Mouse (Mus musculus) stomach, embryonic 16.5 days (tissue): Measurements from ENCODE around the gene Ninl. TPM values are rescaled to one million over a fixed set of nuclear protein-coding genes. Genes with fewer than 3 reads are reported as not detected.

Source experiments
- ATAC-seq: fragments of 200-750 bp; cut with Nextera tagmentation; 2 replicates; pipeline ENCODE4 v1.8.0; 2017; ENCODE audit warnings: moderate number of reproducible peaks, moderate TSS enrichment; ENCODE audit not compliant: insufficient read depth, low FRiP score
- H3K27ac ChIP-seq: fragments of 300-500 bp; sonication (generic); 2 replicates; pipeline ENCODE4 v1.5.1; 2014; ENCODE audit warnings: low read length
- H3K27me3 ChIP-seq: fragments of 300-500 bp; sonication (generic); 2 replicates; pipeline ENCODE4 v1.6.1; 2014; ENCODE audit warnings: low read length, control low read depth, mixed read lengths; ENCODE audit not compliant: control insufficient read depth, insufficient read depth
- H3K36me3 ChIP-seq: fragments of 300-500 bp; sonication (generic); 2 replicates; pipeline ENCODE4 v1.6.1; 2014; ENCODE audit warnings: low read length; ENCODE audit not compliant: control insufficient read depth, insufficient read depth
- H3K4me1 ChIP-seq: fragments of 300-500 bp; sonication (generic); 2 replicates; pipeline ENCODE4 v1.6.1; 2014; ENCODE audit warnings: low read length, control low read depth, mixed read lengths; ENCODE audit not compliant: control insufficient read depth, insufficient read depth
- H3K4me2 ChIP-seq: fragments of 300-500 bp; sonication (generic); 2 replicates; pipeline ENCODE4 v1.6.1; 2014; ENCODE audit warnings: low read depth, low read length, mixed read lengths
- H3K4me3 ChIP-seq: fragments of 300-500 bp; sonication (generic); replicated peaks from 2 replicates; pipeline ENCODE4 v1.5.1; 2014; ENCODE audit warnings: mild to moderate bottlenecking, low read length
- H3K9ac ChIP-seq: fragments of 300-500 bp; sonication (generic); 2 replicates; pipeline ENCODE4 v1.6.1; 2014; ENCODE audit warnings: low read length
- H3K9me3 ChIP-seq: fragments of 300-500 bp; sonication (generic); replicated peaks from 2 replicates; pipeline ENCODE4 v1.6.1; 2016; ENCODE audit warnings: low read length, control low read depth; ENCODE audit not compliant: control insufficient read depth
- WGBS: fragments of 180-500 bp; shearing (Covaris S2); extraction: QIAGEN DNeasy Blood & Tissue Kit; methylation state at CpG from one replicate; pipeline ENCODE4 v1.1.7; 2014; 5-methylcytosine and 5-hydroxymethylcytosine counted together
- polyA plus RNA-seq: library from polyadenylated mRNA; unstranded; fragments of >200 nt; fragmentation: Nextera tagmentation; extraction: Ambion mirVana; gene quantifications from 2 replicates; pipeline ENCODE4 v1.2.1, GENCODE M21; 2015

The Ninl gene
- polyA plus RNA-seq, 1 experiment from 2014 or later: 6.2 TPM

- H3K9ac ChIP-seq: no peak overlapping the region
- no peaks in the 10 kb centered on the region for H3K4me1 ChIP-seq
- no peaks in the 10 kb centered on the region for H3K9me3 ChIP-seq
- no peak overlapping the region for H3K4me3 ChIP-seq
- no peak overlapping the region for H3K4me2 ChIP-seq
- H3K27ac ChIP-seq: no peak overlapping the region
- H3K27me3 ChIP-seq: no peaks in the 10 kb centered on the region
- H3K36me3 ChIP-seq: no peaks in the 10 kb centered on the region
- ATAC-seq: no peak
Measured at GRCm38 (mm10) chr2:150982051-150982450, 57.1 kb downstream of the Ninl start.

- Histone ChIP-seq H3K36me3 (no peaks in the 10 kb centered on the region), H3K9me3 (no peaks in the 10 kb centered on the region), H3K9ac (no peak overlapping the region), H3K4me3 (no peak overlapping the region), H3K4me1 (no peaks in the 10 kb centered on the region), H3K27me3 (no peaks in the 10 kb centered on the region), H3K4me2 (no peak overlapping the region), H3K27ac (no peak overlapping the region)
- WGBS: 62% methylated on average over 7 of the region's 7 CpGs
- ATAC-seq: no peak
Measured at GRCm38 (mm10) chr2:150981524-150981923, 57.7 kb downstream of the Ninl start.

- Histone ChIP-seq H3K4me1 (no peaks in the 10 kb centered on the region), H3K9ac (no peak overlapping the region), H3K36me3 (no peaks in the 10 kb centered on the region), H3K27ac (no peak overlapping the region), H3K27me3 (no peaks in the 10 kb centered on the region), H3K4me3 (no peak overlapping the region), H3K9me3 (no peaks in the 10 kb centered on the region), H3K4me2 (no peak overlapping the region)
- ATAC-seq: no peak
- WGBS: 88% methylated on average over 14 of the region's 14 CpGs
Measured at GRCm38 (mm10) chr2:150979861-150980620, 59.1 kb downstream of the Ninl start.

- Histone ChIP-seq H3K4me1 (no peaks in the 10 kb centered on the region), H3K9ac (no peak overlapping the region), H3K9me3 (no peaks in the 10 kb centered on the region), H3K27me3 (no peaks in the 10 kb centered on the region), H3K4me3 (no peak overlapping the region), H3K4me2 (no peak overlapping the region), H3K27ac (no peak overlapping the region), H3K36me3 (no peaks in the 10 kb centered on the region)
- no peak for ATAC-seq
- 85% methylated on average over 3 of the region's 3 CpGs for WGBS
Measured at GRCm38 (mm10) chr2:150978791-150979190, 60.4 kb downstream of the Ninl start.

- WGBS: 87% methylated on average over 6 of the region's 6 CpGs
- H3K9ac ChIP-seq: no peak overlapping the region
- H3K9me3 ChIP-seq: no peaks in the 10 kb centered on the region
- H3K4me1 ChIP-seq: no peaks in the 10 kb centered on the region
- H3K4me2 ChIP-seq: no peak overlapping the region
- H3K27ac ChIP-seq: no peak overlapping the region
- peaks cover 4% of the 10 kb centered on the region; the same call in 1 of the 2 replicates for H3K36me3 ChIP-seq
- H3K4me3 ChIP-seq: no peak overlapping the region
- no peak for ATAC-seq
- no peaks in the 10 kb centered on the region for H3K27me3 ChIP-seq
Measured at GRCm38 (mm10) chr2:150977676-150978075, 61.5 kb downstream of the Ninl start.

GRCm38 (mm10) chr2:150976871-150977270 lies 62.3 kb downstream of the Ninl start:
- Histone ChIP-seq H3K36me3 (peaks cover 4% of the 10 kb centered on the region; the same call in 1 of the 2 replicates), H3K9ac (no peak overlapping the region), H3K4me1 (no peaks in the 10 kb centered on the region), H3K27me3 (no peaks in the 10 kb centered on the region), H3K4me3 (no peak overlapping the region), H3K9me3 (no peaks in the 10 kb centered on the region), H3K4me2 (no peak overlapping the region), H3K27ac (no peak overlapping the region)
- no peak for ATAC-seq
- 95% methylated on average over 5 of the region's 5 CpGs for WGBS

GRCm38 (mm10) chr2:150973401-150974115 lies 65.6 kb downstream of the Ninl start:
- 86% methylated on average over 8 of the region's 8 CpGs for WGBS
- Histone ChIP-seq H3K4me2 (no peak overlapping the region), H3K27me3 (no peaks in the 10 kb centered on the region), H3K9ac (no peak overlapping the region), H3K4me3 (no peak overlapping the region), H3K9me3 (no peaks in the 10 kb centered on the region), H3K36me3 (peaks cover 4% of the 10 kb centered on the region; the same call in 1 of the 2 replicates), H3K27ac (no peak overlapping the region), H3K4me1 (no peaks in the 10 kb centered on the region)
- ATAC-seq: no peak

- Histone ChIP-seq H3K36me3 (peaks cover 4% of the 10 kb centered on the region; the same call in 1 of the 2 replicates), H3K27me3 (no peaks in the 10 kb centered on the region), H3K9me3 (no peaks in the 10 kb centered on the region), H3K4me1 (no peaks in the 10 kb centered on the region), H3K4me3 (no peak overlapping the region), H3K27ac (no peak overlapping the region), H3K9ac (no peak overlapping the region), H3K4me2 (no peak overlapping the region)
- ATAC-seq: no peak
- WGBS: 81% methylated on average over 3 of the region's 3 CpGs
Measured at GRCm38 (mm10) chr2:150972681-150973080, 66.5 kb downstream of the Ninl start.

GRCm38 (mm10) chr2:150971856-150972255 lies 67.3 kb downstream of the Ninl start:
- H3K4me3 ChIP-seq: no peak overlapping the region
- no peaks in the 10 kb centered on the region for H3K27me3 ChIP-seq
- no peak overlapping the region for H3K4me2 ChIP-seq
- 92% methylated on average over 7 of the region's 7 CpGs for WGBS
- no peak for ATAC-seq
- no peaks in the 10 kb centered on the region for H3K4me1 ChIP-seq
- H3K9ac ChIP-seq: no peak overlapping the region
- H3K9me3 ChIP-seq: no peaks in the 10 kb centered on the region
- H3K36me3 ChIP-seq: peaks cover 4% of the 10 kb centered on the region; the same call in 1 of the 2 replicates
- no peak overlapping the region for H3K27ac ChIP-seq
